14 mouse cellular contexts compared by ENCODE assay signal in genomic region chr1:84872939-84873338, GRCm38 (mm10).
"Had no signal": no experiment of that assay in that cellular context is flagged by ENCODE, and none has a peak within 500 bp of the region (broad histone marks: within the 10 kb centered on the region; RNA-seq: fewer than 3 reads in every experiment).

No protein-coding gene starts in this region.

- H3K36me3 ChIP-seq: limb, embryonic 12.5 days; neural tube, embryonic 15.5 days had no signal

- H3K27ac ChIP-seq: layer of hippocampus, adult 2 months; limb, embryonic 12.5 days; liver, embryonic 14.5 days; neural tube, embryonic 15.5 days had no signal

- H3K27me3 ChIP-seq: limb, embryonic 12.5 days; neural tube, embryonic 15.5 days had no signal

- H3K4me1 ChIP-seq: neural tube, embryonic 15.5 days had no signal

- H3K4me3 ChIP-seq: layer of hippocampus, adult 2 months; limb, embryonic 12.5 days; myocyte; neural tube, embryonic 15.5 days had no signal

- ATAC-seq: inflammation-experienced regulatory T-cells, adult 6 months; intestine, postnatal 0 days had no signal

- H3K9me3 ChIP-seq: limb, embryonic 12.5 days; neural tube, embryonic 15.5 days had no signal

- H3K4me2 ChIP-seq: limb, embryonic 12.5 days; lung, embryonic 14.5 days; neural tube, embryonic 15.5 days had no signal

- DNase-seq: liver; lung, embryonic 14.5 days; lung, postnatal 14 days; midbrain, embryonic 14.5 days; right cerebral cortex, adult 18-20 months; right cerebral cortex, postnatal 25 days; thymus, postnatal 36 days had no signal

- H3K9ac ChIP-seq: limb, embryonic 12.5 days; liver, embryonic 14.5 days; lung, embryonic 14.5 days; neural tube, embryonic 15.5 days had no signal
